Comparison of ENCODE assay signal across 8 mouse cellular contexts in genomic region chrX:99725101-99725500, GRCm38 (mm10).
A peak's percentile ranks its signal among the peaks of the same experiment; 100 is the strongest.
DNase-seq lines count a peak whose midpoint lies in the region; ATAC-seq and TF ChIP-seq lines count a peak whose summit lies in the region.

No protein-coding gene starts in this region.

- intact Hi-C loops in left cerebral cortex, postnatal 10 days (cut with DNase I), result no loop called here

- no peak overlapping the region for H3K4me2 ChIP-seq in lung, embryonic 14.5 days

- no peak overlapping the region for H3K27ac ChIP-seq in lung, embryonic 14.5 days (ENCODE audit: low read depth)

- no peaks in the 10 kb centered on the region for H3K4me1 ChIP-seq in lung, embryonic 14.5 days (ENCODE audit: insufficient read depth)

- H3K9ac ChIP-seq in lung, embryonic 14.5 days, result no peak overlapping the region

- ATAC-seq in lung, embryonic 14.5 days (ENCODE audit: insufficient read depth), result no peak

- DNase-seq in cerebellum, adult 8-10 months, result peak; percentile 7
- no peak for DNase-seq in cerebellum, adult 11 months
- DNase-seq in lung, embryonic 14.5 days, result peak; percentile 74
- DNase-seq in lung, adult 18-20 months, result no peak
- DNase-seq in cerebellum, postnatal 4 days (ENCODE audit: low spot score in 2 of 2), result peak; percentile 20 to 21
- peak; percentile 7 to 21 for DNase-seq in left cerebral cortex, postnatal 10 days (ENCODE audit: extremely low spot score in 1 of 2, low spot score in 2 of 2)
- peak; percentile 29 for DNase-seq in right cerebral cortex, postnatal 14 days
- DNase-seq in thymus, postnatal 36 days, result no peak

- no peaks in the 10 kb centered on the region for H3K27me3 ChIP-seq in lung, embryonic 14.5 days (ENCODE audit: insufficient read depth, low read length)

- no peak overlapping the region for H3K4me3 ChIP-seq in lung, embryonic 14.5 days (ENCODE audit: low read depth, low read length)

- no peaks in the 10 kb centered on the region for H3K36me3 ChIP-seq in lung, embryonic 14.5 days (ENCODE audit: insufficient read depth)

- peak; percentile 48 for TF ChIP-seq CTCF in lung, embryonic 14.5 days (IDR thresholded peaks at IDR 0.05; ENCODE audit: low read depth)

- H3K9me3 ChIP-seq in lung, embryonic 14.5 days (ENCODE audit: low read depth, low read length), result no peaks in the 10 kb centered on the region

- 0% methylated on average over 1 of the region's 1 CpGs for WGBS in lung, embryonic 14.5 days

Comparison
In these comparisons a context has a peak if more than half of its experiments do, and no peak if none do; other contexts are left out.
1. DNase-seq: peak in cerebellum, adult 8-10 months (single experiment), lung, embryonic 14.5 days (single experiment), cerebellum, postnatal 4 days (2 of 2), left cerebral cortex, postnatal 10 days (2 of 2) and right cerebral cortex, postnatal 14 days (single experiment); none in cerebellum, adult 11 months (single experiment), lung, adult 18-20 months (0 of 2) and thymus, postnatal 36 days (0 of 2).